Mouse (Mus musculus): ENCODE results near the gene Snapc3.
A peak's percentile ranks its signal among the peaks of the same experiment; 100 is the strongest.

The Snapc3 gene

DNA sequence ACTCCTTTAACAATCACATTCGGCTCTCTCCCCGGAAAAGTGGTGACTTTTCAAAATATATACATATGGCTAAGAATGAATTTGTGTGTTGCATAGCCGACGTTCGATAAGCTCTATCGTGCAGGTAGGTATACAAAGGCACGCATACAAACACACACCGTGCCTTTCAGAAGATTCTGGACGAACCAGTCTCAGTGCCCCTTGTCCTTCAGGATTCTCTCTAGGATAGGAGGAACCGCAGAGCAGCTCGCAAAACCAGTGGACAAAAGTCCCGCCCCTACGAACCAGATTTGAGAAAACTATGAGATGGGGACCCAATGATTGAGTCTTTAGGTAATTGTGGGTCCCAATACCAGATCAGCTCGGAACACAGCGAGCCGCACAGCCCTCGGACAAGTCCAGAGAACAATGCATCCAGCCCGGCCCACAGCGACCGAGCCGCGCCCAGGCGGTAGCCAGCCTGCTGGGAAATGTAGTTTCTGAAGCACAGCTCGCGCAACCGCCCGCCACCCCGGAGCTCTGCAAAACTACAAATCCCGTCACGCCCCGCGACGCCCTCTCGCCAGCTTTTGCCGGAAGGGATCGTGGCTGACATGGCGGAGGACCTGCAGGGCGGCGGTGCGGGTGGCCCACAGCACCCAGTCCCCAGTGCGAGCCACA, at the start of gene Snapc3:
TSS of gene Snapc3 (plus strand) at position 565 of the 660 bp plus-strand sequence.
- peak; percentile 95 for DNase-seq (ENCODE audit: low read depth, low spot score)

- peak; percentile 60 for DNase-seq (ENCODE audit: low read depth, low spot score)
Observed at GRCm38 (mm10) chr4:83373381-83373780, 44.1 kb upstream of the Snapc3 start.

DNA sequence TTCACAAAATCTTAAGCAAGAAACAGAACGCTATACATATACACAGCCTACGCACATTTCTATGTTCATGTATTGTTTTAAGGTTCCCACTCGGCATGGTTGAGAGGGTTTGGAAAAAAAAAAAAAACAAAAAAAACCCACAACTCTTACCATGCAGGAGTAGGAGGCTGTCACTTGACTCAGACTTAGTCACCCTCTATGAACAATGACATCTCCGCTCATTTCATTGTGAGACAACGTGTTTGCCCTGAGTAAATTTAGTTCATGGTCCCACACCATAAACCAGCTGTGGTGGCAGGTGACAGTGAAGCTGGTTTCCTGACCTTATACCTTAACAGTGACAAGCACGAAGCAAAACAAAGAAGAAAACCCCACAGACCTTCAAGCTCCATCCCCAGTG, 41.9 kb upstream of the Snapc3 start:
- DNase-seq (ENCODE audit: low read depth, low spot score) = peak; percentile 61

GRCm38 (mm10) chr4:83376461-83377015, 41.0 kb upstream of the Snapc3 start:
- no peak for DNase-seq (ENCODE audit: low read depth, low spot score)

DNA sequence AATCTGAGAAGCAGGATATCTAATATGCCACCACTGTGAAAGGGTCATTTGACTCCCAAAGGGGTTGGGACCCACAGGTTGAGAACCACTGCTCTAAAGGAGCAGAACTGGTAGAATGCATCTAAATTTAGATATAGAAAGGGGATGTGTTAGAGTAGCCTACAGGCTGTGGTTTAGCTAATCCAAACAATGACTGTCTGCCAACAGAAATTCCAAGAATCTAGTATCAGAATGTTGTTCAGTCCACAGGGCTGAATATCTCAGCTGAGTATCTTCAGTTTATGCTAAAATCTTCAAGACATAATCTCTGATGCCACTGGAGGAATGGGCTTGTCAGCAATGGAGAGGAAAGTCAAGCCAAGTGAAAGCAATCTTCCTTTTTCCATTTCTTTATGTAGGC, 38.5 kb upstream of the Snapc3 start:
- DNase-seq (ENCODE audit: low read depth, low spot score) = peak; percentile 90

DNA sequence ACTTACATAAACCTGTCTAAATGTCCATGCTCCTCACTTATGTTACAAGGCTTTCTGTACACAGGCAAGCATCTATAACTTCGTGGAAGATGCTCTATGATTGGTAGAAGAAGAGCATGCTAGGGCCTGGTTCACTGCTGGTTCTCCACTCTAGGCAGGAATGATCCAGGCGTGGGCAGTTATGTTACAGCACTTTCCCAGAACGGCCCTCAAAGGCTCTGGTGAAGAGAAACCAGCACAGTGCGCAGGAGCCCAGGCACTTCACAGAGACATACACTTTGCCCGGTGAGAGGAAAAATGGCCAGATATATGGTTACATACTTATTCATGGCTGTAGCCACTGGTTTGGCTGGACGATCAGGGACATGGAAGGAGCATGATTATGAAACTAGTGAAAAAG, 37.8 kb upstream of the Snapc3 start:
- peak; percentile 58 for DNase-seq (ENCODE audit: low read depth, low spot score)

DNA sequence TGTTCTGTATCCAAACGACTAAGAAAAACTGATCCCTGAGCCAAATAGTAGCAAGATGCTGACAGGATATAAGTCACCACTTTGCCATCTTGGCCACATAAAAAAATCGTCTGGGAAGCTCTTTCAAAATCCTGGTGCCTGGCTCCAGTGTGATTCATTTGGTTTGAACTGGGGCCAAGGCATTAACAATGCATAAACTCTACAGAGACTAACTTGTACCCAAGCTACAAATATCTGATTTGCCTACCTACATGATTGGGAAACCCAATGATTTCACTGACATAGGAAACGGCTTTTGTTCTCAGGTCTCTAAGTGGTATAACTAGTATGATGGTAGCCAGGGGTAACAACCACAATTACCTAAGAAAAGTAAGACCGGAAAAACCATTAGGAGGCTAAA, 37.3 kb upstream of the Snapc3 start:
- DNase-seq (ENCODE audit: low read depth, low spot score) = peak; percentile 98

- peak; percentile 36 for DNase-seq (ENCODE audit: low read depth, low spot score)
Observed at GRCm38 (mm10) chr4:83383899-83384490, 33.5 kb upstream of the Snapc3 start.

- no peak for DNase-seq (ENCODE audit: low read depth, low spot score)
Observed at GRCm38 (mm10) chr4:83385091-83385490, 32.4 kb upstream of the Snapc3 start.

GRCm38 (mm10) chr4:83390551-83390950, 27.0 kb upstream of the Snapc3 start:
- no peak for DNase-seq (ENCODE audit: low read depth, low spot score)

DNA sequence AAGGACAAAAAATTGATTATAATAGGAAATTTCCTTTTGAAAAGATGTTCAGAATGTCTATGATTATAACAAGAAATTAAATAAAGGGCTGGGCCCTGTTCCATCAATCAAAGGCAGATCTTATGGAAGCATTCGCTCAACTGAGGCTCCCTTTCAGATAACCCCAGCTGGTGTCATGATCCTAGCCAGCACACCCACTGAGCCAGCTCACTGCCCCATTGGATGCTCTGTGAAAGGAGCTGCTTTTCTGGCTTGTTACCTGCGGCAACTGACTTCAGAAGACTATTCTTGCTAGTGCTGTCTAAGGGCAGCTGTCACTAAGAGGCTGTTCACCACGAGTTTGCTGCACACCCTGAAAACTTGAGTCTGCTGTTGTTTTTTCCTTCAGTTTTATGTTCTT, 25.6 kb upstream of the Snapc3 start:
- no peak for DNase-seq (ENCODE audit: low read depth, low spot score)

- DNase-seq (ENCODE audit: low read depth, low spot score) = no peak
Observed at GRCm38 (mm10) chr4:83393733-83394132, 23.8 kb upstream of the Snapc3 start.

- DNase-seq (ENCODE audit: low read depth, low spot score) = peak; percentile 82
Observed at GRCm38 (mm10) chr4:83396346-83396745, 21.2 kb upstream of the Snapc3 start.

DNA sequence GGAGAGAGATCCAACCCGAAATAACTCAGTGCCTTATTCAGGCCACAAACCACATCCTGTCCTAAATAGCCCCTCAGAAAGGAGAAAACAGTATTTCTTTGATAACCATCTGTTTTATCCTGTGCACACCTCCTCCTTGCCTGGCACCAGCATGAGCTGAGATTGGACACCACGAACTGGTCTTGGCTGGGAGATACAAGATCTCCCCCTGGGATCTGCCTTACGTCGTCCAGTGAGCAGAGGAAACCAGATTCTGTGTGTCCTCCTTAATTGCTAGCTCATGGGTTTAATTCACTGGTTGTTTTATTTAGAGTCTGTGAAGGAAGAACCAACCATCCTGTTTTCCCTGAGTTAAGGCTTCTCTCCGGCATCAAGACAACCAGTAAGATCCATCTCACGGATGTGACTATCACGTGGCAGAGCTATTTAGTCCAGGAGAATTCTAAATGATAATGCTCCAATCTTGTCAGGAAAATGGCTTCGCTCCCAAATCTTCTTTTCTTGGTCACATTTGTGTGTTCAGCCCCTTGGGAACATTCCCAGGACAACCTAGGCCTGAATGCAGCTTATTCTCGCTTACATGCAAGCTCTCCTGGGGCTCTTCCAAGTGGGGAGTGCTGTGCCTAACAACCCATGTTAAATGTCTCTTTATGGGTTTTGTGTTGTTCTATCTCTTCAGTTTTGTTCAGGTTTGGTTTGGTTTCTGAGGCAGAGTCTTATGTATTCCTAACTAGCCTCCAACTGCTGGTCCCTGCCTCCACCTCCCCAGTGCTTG, 20.3 kb upstream of the Snapc3 start:
- DNase-seq (ENCODE audit: low read depth, low spot score) = peak; percentile 41

GRCm38 (mm10) chr4:83398527-83398926, 19.0 kb upstream of the Snapc3 start:
- no peak for DNase-seq (ENCODE audit: low read depth, low spot score)

DNA sequence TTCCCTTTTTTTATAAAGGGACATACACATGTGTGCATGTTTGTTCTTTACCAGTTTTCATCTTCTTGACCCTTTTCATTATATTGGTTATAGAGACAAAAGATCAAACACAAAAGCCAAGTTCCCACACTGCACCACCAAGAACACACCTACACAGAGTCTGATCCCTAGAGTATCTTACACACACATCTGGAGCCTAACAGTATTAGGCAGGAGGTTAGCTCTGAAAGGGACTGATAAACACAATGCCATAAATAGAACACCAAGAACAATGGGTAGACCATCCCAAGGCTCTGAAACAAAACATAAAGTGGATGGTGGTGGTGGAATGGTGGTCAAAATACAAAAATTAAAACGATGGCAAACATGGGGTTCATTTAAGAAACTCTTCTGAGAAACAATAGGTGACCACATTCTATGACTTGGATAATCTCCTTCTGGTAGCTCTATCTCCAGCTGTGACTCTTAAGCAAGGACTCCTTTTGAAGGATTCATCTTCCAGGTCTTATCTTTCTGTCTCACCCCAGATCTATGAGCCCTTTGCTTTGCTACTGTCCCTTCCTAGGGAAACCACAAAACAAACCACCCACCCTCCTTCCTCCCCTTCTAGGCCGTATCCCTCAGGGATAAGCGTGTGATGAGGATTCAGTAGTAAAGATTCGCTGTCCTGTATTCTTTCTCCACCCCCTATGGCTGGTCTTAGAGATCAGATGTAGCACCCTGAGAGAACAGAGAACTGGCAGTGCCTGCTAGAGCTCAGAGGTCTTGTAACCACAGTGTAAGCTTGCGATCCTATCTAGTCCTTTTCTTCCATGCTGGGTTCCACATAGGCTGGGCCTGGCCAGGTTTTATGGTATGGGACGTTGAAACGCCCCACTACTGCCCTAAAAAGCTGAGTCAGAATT, 16.6 kb upstream of the Snapc3 start:
- no peak for DNase-seq (ENCODE audit: low read depth, low spot score)

DNA sequence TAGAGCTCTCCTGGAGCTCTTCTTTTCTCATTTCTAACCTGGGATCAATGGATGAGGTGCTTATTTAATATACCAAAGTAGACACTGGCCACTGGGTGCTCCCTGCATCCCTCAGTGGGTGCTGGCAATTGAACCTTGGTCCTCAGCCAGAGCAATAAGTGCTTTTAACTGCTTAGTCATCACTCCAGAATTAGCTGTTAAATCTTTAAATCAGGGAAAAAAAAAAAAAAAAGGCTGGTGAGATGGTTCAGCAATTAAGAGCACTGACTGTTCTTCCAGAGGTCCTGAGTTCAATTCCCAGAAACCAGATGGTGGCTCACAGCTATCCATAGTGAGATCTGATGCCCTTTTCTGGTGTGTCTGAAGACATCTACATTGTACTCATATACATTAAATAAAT, 15.8 kb upstream of the Snapc3 start:
- DNase-seq (ENCODE audit: low read depth, low spot score) = no peak

- DNase-seq (ENCODE audit: low read depth, low spot score) = peak; percentile 52
Observed at GRCm38 (mm10) chr4:83407688-83408087, 9.8 kb upstream of the Snapc3 start.

GRCm38 (mm10) chr4:83409867-83410505, 7.5 kb upstream of the Snapc3 start:
- DNase-seq (ENCODE audit: low read depth, low spot score) = peak; percentile 71

GRCm38 (mm10) chr4:83412060-83412459, 5.5 kb upstream of the Snapc3 start:
- no peak for DNase-seq (ENCODE audit: low read depth, low spot score)

Measured in 3T3-L1 (cell line).